Mouse (Mus musculus) MEL (cell line): Measurements from ENCODE around the gene Gtf2e1.

ENCODE experiments used
- CTCF ChIP-seq, 3 experiments: IDR thresholded peaks in 2 of 3; conservative IDR thresholded peaks in 1 of 3; 2 replicates each; pipeline ENCODE4 v1.5.1; 2011 to 2012; ENCODE audit warnings: low read length in 3 of 3, low read depth in 2 of 3, mild to moderate bottlenecking in 2 of 3, improper control_type of control experiment in 1 of 3, inconsistent platforms in 1 of 3, mixed read lengths in 1 of 3, moderate library complexity in 1 of 3; ENCODE audit not compliant: control insufficient read depth in 1 of 3, insufficient read depth in 1 of 3, poor library complexity in 1 of 3, severe bottlenecking in 1 of 3
- EP300 ChIP-seq, 2 experiments: IDR thresholded peaks; 2 replicates each; pipeline ENCODE4 v1.6.1; 2011; ENCODE audit warnings: improper control_type of control experiment in 2 of 2, low read length in 2 of 2, low read depth in 1 of 2, mild to moderate bottlenecking in 1 of 2
- ETS1 ChIP-seq: IDR thresholded peaks from 2 replicates; pipeline ENCODE4 v1.6.1; 2012; ENCODE audit warnings: low read depth, mild to moderate bottlenecking, inconsistent platforms, low read length, improper control_type of control experiment, moderate library complexity
- GATA1 ChIP-seq: IDR thresholded peaks from 2 replicates; pipeline ENCODE4 v1.6.1; 2011; ENCODE audit warnings: low read depth, low read length, improper control_type of control experiment
- HCFC1 ChIP-seq: IDR thresholded peaks from 2 replicates; pipeline ENCODE4 v1.6.1; 2012; ENCODE audit warnings: low read depth, mild to moderate bottlenecking, inconsistent platforms, low read length, improper control_type of control experiment, moderate library complexity
- KAT2A ChIP-seq: conservative IDR thresholded peaks from 2 replicates; pipeline ENCODE4 v1.6.1; 2012; ENCODE audit warnings: low read depth, low read length, improper control_type of control experiment, inconsistent platforms
- MAFK ChIP-seq: IDR thresholded peaks from 2 replicates; pipeline ENCODE4 v1.6.1; 2011; ENCODE audit warnings: low read depth, mild to moderate bottlenecking, low read length, improper control_type of control experiment, borderline replicate concordance
- MAX ChIP-seq: IDR thresholded peaks from 2 replicates; pipeline ENCODE4 v1.6.1; 2011; ENCODE audit warnings: low read length, improper control_type of control experiment
- USF2 ChIP-seq, 2 experiments: IDR thresholded peaks; 2 replicates each; pipeline ENCODE4 v1.6.1; 2011 to 2012; ENCODE audit warnings: improper control_type of control experiment in 2 of 2, low read length in 2 of 2, borderline replicate concordance in 1 of 2, inconsistent platforms in 1 of 2, low read depth in 1 of 2, mild to moderate bottlenecking in 1 of 2; ENCODE audit not compliant: insufficient read depth in 1 of 2
- ZNF384 ChIP-seq: IDR thresholded peaks from 2 replicates; pipeline ENCODE4 v1.6.1; 2012; ENCODE audit warnings: low read depth, mild to moderate bottlenecking, inconsistent platforms, low read length, improper control_type of control experiment

GRCm38 (mm10) chr16:37579994-37580393, 40.4 kb upstream of the Gtf2e1 start, which contains the start of gene Hgd:
- TF ChIP-seq USF2 (IDR thresholded peaks at IDR 0.05; ENCODE audit: borderline replicate concordance in 1 of 2, insufficient read depth in 1 of 2, low read depth in 1 of 2, low read length in 2 of 2) (no peak), ZNF384 (no peak), GATA1 (no peak), CTCF (IDR thresholded peaks at IDR 0.05 in 2 of 3, conservative IDR thresholded peaks at IDR 0.05 in 1 of 3; ENCODE audit: control insufficient read depth in 1 of 3, insufficient read depth in 1 of 3, low read depth in 2 of 3, low read length in 3 of 3, poor library complexity in 1 of 3, severe bottlenecking in 1 of 3) (no peak), ETS1 (no peak), MAFK (no peak), HCFC1 (no peak), EP300 (IDR thresholded peaks at IDR 0.05; ENCODE audit: low read depth in 1 of 2, low read length in 2 of 2) (no peak), KAT2A (no peak), MAX (no peak)
